Mouse (Mus musculus) ES-E14 (cell line): Measurements from ENCODE around the gene Dchs1. TPM values are rescaled to one million over a fixed set of nuclear protein-coding genes. Genes with fewer than 3 reads are reported as not detected.
"Not testable (repeated sequence)": the region's sequence is repeated elsewhere in the genome, so short reads cannot be mapped to it uniquely, and the experiment has no call there.

Experiments used
- DNase-seq: peaks from one replicate; pipeline ENCODE4 v3.0.0-alpha.2; 2013; ENCODE audit warnings: low read depth, low spot score
- H3K27ac ChIP-seq: 2 replicates; pipeline ENCODE4 v1.5.1; 2012; ENCODE audit warnings: low read depth, mild to moderate bottlenecking, low read length, moderate library complexity, mixed read lengths; ENCODE audit not compliant: poor library complexity, insufficient read depth, severe bottlenecking
- H3K36me3 ChIP-seq: 2 replicates; pipeline ENCODE4 v1.6.1; 2012; ENCODE audit warnings: mild to moderate bottlenecking, low read length, moderate library complexity, mixed read lengths; ENCODE audit not compliant: control insufficient read depth, poor library complexity, insufficient read depth, severe bottlenecking
- H3K4me1 ChIP-seq, 2 experiments: fragments of 150-350 bp in 1 of 2; sonication (generic) in 1 of 2; 2 replicates each; pipeline ENCODE4 v1.6.1; 2012; ENCODE audit warnings: low read length in 2 of 2, mild to moderate bottlenecking in 1 of 2, mixed read lengths in 1 of 2; ENCODE audit not compliant: control insufficient read depth in 2 of 2, insufficient read depth in 2 of 2, poor library complexity in 1 of 2
- H3K4me3 ChIP-seq, 2 experiments: fragments of 150-350 bp in 1 of 2; sonication (generic) in 1 of 2; 2 replicates each; pipeline ENCODE4 v1.5.1; 2012; ENCODE audit warnings: low read length in 2 of 2, low read depth in 1 of 2, mild to moderate bottlenecking in 1 of 2, mixed read lengths in 1 of 2; ENCODE audit not compliant: insufficient read depth in 1 of 2, poor library complexity in 1 of 2, severe bottlenecking in 1 of 2
- H3K9ac ChIP-seq: 2 replicates; pipeline ENCODE4 v1.6.1; 2012; ENCODE audit warnings: low read depth, mild to moderate bottlenecking, low read length, mixed read lengths; ENCODE audit not compliant: poor library complexity, insufficient read depth, severe bottlenecking
- H3K9me3 ChIP-seq: fragments of 150-350 bp; sonication (generic); 2 replicates; pipeline ENCODE4 v1.6.1; 2012; ENCODE audit warnings: low read depth, mild to moderate bottlenecking, low read length; ENCODE audit not compliant: control insufficient read depth, insufficient read depth
- CHD2 ChIP-seq: IDR thresholded peaks from 2 replicates; pipeline ENCODE4 v1.6.1; 2014; ENCODE audit warnings: mild to moderate bottlenecking, low read depth, low read length, inconsistent platforms
- HCFC1 ChIP-seq: IDR thresholded peaks from 2 replicates; pipeline ENCODE4 v1.6.1; 2012; ENCODE audit warnings: low read length, inconsistent platforms, borderline replicate concordance; ENCODE audit not compliant: insufficient read depth
- MAFK ChIP-seq: IDR thresholded peaks from 2 replicates; pipeline ENCODE4 v1.6.1; 2014; ENCODE audit warnings: mild to moderate bottlenecking, low read depth, low read length, inconsistent platforms; ENCODE audit not compliant: insufficient read depth
- ZC3H11A ChIP-seq: IDR thresholded peaks from 2 replicates; pipeline ENCODE4 v1.6.1; 2012; ENCODE audit warnings: low read depth, mild to moderate bottlenecking, inconsistent platforms, low read length, borderline replicate concordance
- ZNF384 ChIP-seq: IDR thresholded peaks from 2 replicates; pipeline ENCODE4 v1.6.1; 2012; ENCODE audit warnings: low read depth, low read length, inconsistent platforms
- in situ Hi-C, 2 experiments: fragments of 600-800 bp; cut with MboI; formaldehyde crosslinking; loops; one replicate each; pipeline ENCODE4 v1.15.1; 2025; ENCODE audit warnings: low sequenced_read_pairs in 2 of 2, inconsistent platforms in 1 of 2; ENCODE audit not compliant: unreplicated experiment in 2 of 2
- total RNA-seq: library from RNA; depleted of rRNA; stranded (reverse); fragments of 300-350 nt; gene quantifications from 2 replicates; pipeline ENCODE4 v1.2.3, GENCODE M21; 2012

The Dchs1 gene
- total RNA-seq, 1 experiment = 3.3 TPM

- Histone ChIP-seq H3K9me3 (no peaks in the 10 kb centered on the region), H3K27ac (no peak overlapping the region), H3K36me3 (peaks cover 27% of the 10 kb centered on the region), H3K4me1 (peaks cover 0 to 3% of the 10 kb centered on the region in 2 experiments; a peak in 1 of 4 replicates), H3K9ac (no peak overlapping the region), H3K4me3 (no peak overlapping the region)
- no peak for DNase-seq
- TF ChIP-seq MAFK = no peak
- in situ Hi-C loops = no loop called here
These were observed 39.7 kb downstream of the Dchs1 start for GRCm38 (mm10) chr7:105747776-105748175.

- peak; percentile 79 for DNase-seq
- TF ChIP-seq ZC3H11A (no peak), MAFK (no peak), ZNF384 (no peak), CHD2 (no peak), HCFC1 (0 out of 2 replicates have a peak, but pooled peaks have one; percentile 19)
- Histone ChIP-seq H3K4me1 (peaks cover 2% of the 10 kb centered on the region in 2 experiments; a peak in 1 of 4 replicates), H3K36me3 (peaks cover 36% of the 10 kb centered on the region), H3K27ac (0 out of 2 replicates have a peak within 1 kb of the TSS, but pooled peaks have one; percentile 4), H3K4me3 (peak within 1 kb of the TSS; percentile 74 to 80), H3K9me3 (no peaks in the 10 kb centered on the region), H3K9ac (peak within 1 kb of the TSS; percentile 84)
- in situ Hi-C loops = no loop called here
These were observed 43.4 kb downstream of the Dchs1 start, which contains the start of gene Taf10 for GRCm38 (mm10) chr7:105743926-105744590. Taf10 (minus strand) TSS chr7:105744361.

GRCm38 (mm10) chr7:105743246-105743925 lies 44.1 kb downstream of the Dchs1 start:
- peak overlapping the region; percentile 74 to 80 for H3K4me3 ChIP-seq
- in situ Hi-C loops, DNase-seq, H3K27ac ChIP-seq, H3K9me3 ChIP-seq, H3K4me1 ChIP-seq: not testable (repeated sequence)
- H3K36me3 ChIP-seq = peaks cover 32% of the 10 kb centered on the region
- peak overlapping the region; percentile 84 for H3K9ac ChIP-seq

- in situ Hi-C loops, H3K27ac ChIP-seq, H3K4me3 ChIP-seq, H3K4me1 ChIP-seq, H3K9ac ChIP-seq, DNase-seq, H3K9me3 ChIP-seq: not testable (repeated sequence)
- H3K36me3 ChIP-seq = peaks cover 28% of the 10 kb centered on the region
These were observed 44.8 kb downstream of the Dchs1 start for GRCm38 (mm10) chr7:105742539-105743215.

GRCm38 (mm10) chr7:105741978-105742377 lies 45.5 kb downstream of the Dchs1 start:
- in situ Hi-C loops = no loop called here
- H3K4me1 ChIP-seq = peaks cover 2 to 5% of the 10 kb centered on the region in 2 experiments; a peak in 2 of 4 replicates
- no peak overlapping the region for H3K27ac ChIP-seq
- no peak overlapping the region for H3K4me3 ChIP-seq
- TF ChIP-seq HCFC1 (no peak), CHD2 (no peak), ZNF384 (no peak), ZC3H11A (no peak), MAFK (no peak)
- H3K9me3 ChIP-seq = no peaks in the 10 kb centered on the region
- peaks cover 24% of the 10 kb centered on the region for H3K36me3 ChIP-seq
- H3K9ac ChIP-seq = no peak overlapping the region
- no peak for DNase-seq
